Mouse (Mus musculus) intestine, embryonic 14.5 days (tissue): ENCODE measurements around the gene 6030445D17Rik. TPM values are rescaled to one million over a fixed set of nuclear protein-coding genes. Genes with fewer than 3 reads are reported as not detected.

Experiments used
- ATAC-seq: fragments of 200-750 bp; cut with Nextera tagmentation; replicated peaks from 2 replicates; pipeline ENCODE4 v1.8.0; 2017; ENCODE audit warnings: low read depth, moderate number of reproducible peaks, moderate TSS enrichment, moderate library complexity; ENCODE audit not compliant: low FRiP score, low TSS enrichment
- DNase-seq: peaks from one replicate; pipeline ENCODE4 v3.0.0-alpha.2; 2018; ENCODE audit warnings: low spot score
- H3K27ac ChIP-seq: fragments of 300-500 bp; sonication (generic); 2 replicates; pipeline ENCODE4 v1.5.1; 2014; ENCODE audit warnings: low read depth, mild to moderate bottlenecking, control low read depth
- H3K27me3 ChIP-seq: fragments of 300-500 bp; sonication (generic); replicated peaks from 2 replicates; pipeline ENCODE4 v1.6.1; 2014; ENCODE audit warnings: low read length, control low read depth; ENCODE audit not compliant: control insufficient read depth, insufficient read depth
- H3K36me3 ChIP-seq: fragments of 300-500 bp; sonication (generic); 2 replicates; pipeline ENCODE4 v1.6.1; 2014; ENCODE audit warnings: low read length, control low read depth; ENCODE audit not compliant: control insufficient read depth, insufficient read depth
- H3K4me1 ChIP-seq: fragments of 300-500 bp; sonication (generic); replicated peaks from 2 replicates; pipeline ENCODE4 v1.6.1; 2014; ENCODE audit warnings: low read length, control low read depth, mixed read lengths; ENCODE audit not compliant: control insufficient read depth, insufficient read depth
- H3K4me2 ChIP-seq: fragments of 300-500 bp; sonication (generic); 2 replicates; pipeline ENCODE4 v1.6.1; 2014; ENCODE audit warnings: low read length
- H3K4me3 ChIP-seq: fragments of 300-500 bp; sonication (generic); 2 replicates; pipeline ENCODE4 v1.5.1; 2014; ENCODE audit warnings: low read depth, low read length, control low read depth, mixed read lengths
- H3K9ac ChIP-seq: fragments of 300-500 bp; sonication (generic); 2 replicates; pipeline ENCODE4 v1.6.1; 2014; ENCODE audit warnings: mild to moderate bottlenecking, low read length
- H3K9me3 ChIP-seq: fragments of 300-500 bp; sonication (generic); 2 replicates; pipeline ENCODE4 v1.6.1; 2016; ENCODE audit warnings: low read length, control low read depth; ENCODE audit not compliant: control insufficient read depth
- WGBS: fragments of 180-500 bp; shearing (Covaris S2); extraction: QIAGEN DNeasy Blood & Tissue Kit; methylation state at CpG from one replicate; pipeline ENCODE4 v1.1.7; 2014; 5-methylcytosine and 5-hydroxymethylcytosine counted together
- polyA plus RNA-seq: library from polyadenylated mRNA; unstranded; fragments of >200 nt; fragmentation: Nextera tagmentation; extraction: Ambion mirVana; gene quantifications from 2 replicates; pipeline ENCODE4 v1.2.1, GENCODE M21; 2014

Gene 6030445D17Rik
- polyA plus RNA-seq, 1 experiment from 2014 or later, result 0.43 TPM

- WGBS, result 8% methylated on average over 3 of the region's 3 CpGs
- peak; percentile 79 for DNase-seq
- no peak overlapping the region for H3K27ac ChIP-seq
- H3K9ac ChIP-seq, result no peak overlapping the region
- no peaks in the 10 kb centered on the region for H3K4me1 ChIP-seq
- no peak overlapping the region for H3K4me2 ChIP-seq
- no peaks in the 10 kb centered on the region; the same call in 1 of the 2 replicates for H3K27me3 ChIP-seq
- no peaks in the 10 kb centered on the region for H3K36me3 ChIP-seq
- no peaks in the 10 kb centered on the region for H3K9me3 ChIP-seq
- H3K4me3 ChIP-seq, result no peak overlapping the region
- ATAC-seq, result no peak
These were observed 30.7 kb upstream of the 6030445D17Rik start for GRCm38 (mm10) chr4:136431376-136431693.

GRCm38 (mm10) chr4:136434029-136434428 is 28.0 kb upstream of the 6030445D17Rik start:
- DNase-seq (no peak), ATAC-seq (0 out of 2 replicates have a peak, but pooled peaks have one; percentile 47)
- no peaks in the 10 kb centered on the region for H3K36me3 ChIP-seq
- no peaks in the 10 kb centered on the region for H3K27me3 ChIP-seq
- H3K27ac ChIP-seq, result no peak overlapping the region
- H3K4me3 ChIP-seq, result no peak overlapping the region
- WGBS, result 81% methylated on average over 4 of the region's 4 CpGs
- no peaks in the 10 kb centered on the region for H3K4me1 ChIP-seq
- H3K9ac ChIP-seq, result no peak overlapping the region
- H3K4me2 ChIP-seq, result no peak overlapping the region
- H3K9me3 ChIP-seq, result no peaks in the 10 kb centered on the region

GRCm38 (mm10) chr4:136439106-136439505 is 22.9 kb upstream of the 6030445D17Rik start:
- Histone ChIP-seq H3K4me3 (no peak overlapping the region), H3K4me1 (no peaks in the 10 kb centered on the region), H3K27me3 (no peaks in the 10 kb centered on the region), H3K27ac (no peak overlapping the region), H3K36me3 (no peaks in the 10 kb centered on the region), H3K9ac (no peak overlapping the region), H3K4me2 (no peak overlapping the region), H3K9me3 (no peaks in the 10 kb centered on the region)
- DNase-seq (no peak), ATAC-seq (no peak)
- 69% methylated on average over 4 of the region's 4 CpGs for WGBS

GRCm38 (mm10) chr4:136441354-136442043 is 20.6 kb upstream of the 6030445D17Rik start:
- no peaks in the 10 kb centered on the region for H3K27me3 ChIP-seq
- no peak overlapping the region for H3K9ac ChIP-seq
- H3K4me3 ChIP-seq, result no peak overlapping the region
- DNase-seq (no peak), ATAC-seq (no peak)
- H3K4me2 ChIP-seq, result no peak overlapping the region
- H3K27ac ChIP-seq, result no peak overlapping the region
- 66% methylated on average over 15 of the region's 15 CpGs for WGBS
- H3K9me3 ChIP-seq, result no peaks in the 10 kb centered on the region
- no peaks in the 10 kb centered on the region for H3K4me1 ChIP-seq
- no peaks in the 10 kb centered on the region for H3K36me3 ChIP-seq

GRCm38 (mm10) chr4:136444561-136444960 is 17.5 kb upstream of the 6030445D17Rik start:
- H3K27me3 ChIP-seq, result no peaks in the 10 kb centered on the region
- H3K4me3 ChIP-seq, result no peak overlapping the region
- DNase-seq (no peak), ATAC-seq (no peak)
- no peaks in the 10 kb centered on the region for H3K4me1 ChIP-seq
- H3K4me2 ChIP-seq, result no peak overlapping the region
- H3K36me3 ChIP-seq, result no peaks in the 10 kb centered on the region
- no peaks in the 10 kb centered on the region for H3K9me3 ChIP-seq
- no peak overlapping the region for H3K9ac ChIP-seq
- no peak overlapping the region for H3K27ac ChIP-seq
- 69% methylated on average over 4 of the region's 4 CpGs for WGBS

GRCm38 (mm10) chr4:136449795-136450194 is 12.3 kb upstream of the 6030445D17Rik start:
- Histone ChIP-seq H3K27ac (no peak overlapping the region), H3K27me3 (no peaks in the 10 kb centered on the region), H3K36me3 (no peaks in the 10 kb centered on the region), H3K9ac (no peak overlapping the region), H3K4me3 (no peak overlapping the region), H3K4me2 (no peak overlapping the region), H3K4me1 (no peaks in the 10 kb centered on the region), H3K9me3 (no peaks in the 10 kb centered on the region)
- WGBS, result 78% methylated on average over 5 of the region's 5 CpGs
- ATAC-seq (no peak), DNase-seq (no peak)

GRCm38 (mm10) chr4:136450271-136450670 is 11.8 kb upstream of the 6030445D17Rik start:
- DNase-seq, result no peak
- Histone ChIP-seq H3K9ac (no peak overlapping the region), H3K27me3 (no peaks in the 10 kb centered on the region), H3K9me3 (no peaks in the 10 kb centered on the region), H3K27ac (no peak overlapping the region), H3K4me2 (no peak overlapping the region), H3K4me3 (no peak overlapping the region), H3K36me3 (no peaks in the 10 kb centered on the region), H3K4me1 (0 out of 2 replicates have a peak, but pooled peaks cover 3% of the 10 kb centered on the region)
- no peak for ATAC-seq
- WGBS, result 77% methylated on average over 4 of the region's 4 CpGs

GRCm38 (mm10) chr4:136451564-136451963 is 10.5 kb upstream of the 6030445D17Rik start:
- WGBS, result 3% methylated on average over 6 of the region's 6 CpGs
- Histone ChIP-seq H3K4me2 (no peak overlapping the region), H3K27ac (peak overlapping the region; percentile 47; the same call in 1 of the 2 replicates), H3K4me1 (0 out of 2 replicates have a peak, but pooled peaks cover 3% of the 10 kb centered on the region), H3K27me3 (no peaks in the 10 kb centered on the region), H3K36me3 (no peaks in the 10 kb centered on the region), H3K9me3 (no peaks in the 10 kb centered on the region), H3K4me3 (no peak overlapping the region), H3K9ac (no peak overlapping the region)
- peak; percentile 34 for ATAC-seq
- DNase-seq, result peak; percentile 72

GRCm38 (mm10) chr4:136452286-136452685 is 9.8 kb upstream of the 6030445D17Rik start:
- 88% methylated on average over 3 of the region's 3 CpGs for WGBS
- Histone ChIP-seq H3K4me1 (0 out of 2 replicates have a peak, but pooled peaks cover 3% of the 10 kb centered on the region), H3K4me3 (no peak overlapping the region), H3K36me3 (no peaks in the 10 kb centered on the region), H3K4me2 (no peak overlapping the region), H3K9ac (no peak overlapping the region), H3K27me3 (no peaks in the 10 kb centered on the region), H3K9me3 (no peaks in the 10 kb centered on the region), H3K27ac (no peak overlapping the region)
- ATAC-seq (no peak), DNase-seq (no peak)
